Mouse (Mus musculus) kidney, adult 11 months (tissue): ENCODE results near the gene Pogz.

ENCODE experiments used
- DNase-seq: peaks from one replicate; pipeline ENCODE4 v3.0.0; 2022

Gene Pogz

GRCm38 (mm10) chr3:94837183-94837890, at the start of gene Pogz:
Gene Pogz (plus strand): TSS chr3:94837567.
- peak; percentile 96 for DNase-seq

DNA sequence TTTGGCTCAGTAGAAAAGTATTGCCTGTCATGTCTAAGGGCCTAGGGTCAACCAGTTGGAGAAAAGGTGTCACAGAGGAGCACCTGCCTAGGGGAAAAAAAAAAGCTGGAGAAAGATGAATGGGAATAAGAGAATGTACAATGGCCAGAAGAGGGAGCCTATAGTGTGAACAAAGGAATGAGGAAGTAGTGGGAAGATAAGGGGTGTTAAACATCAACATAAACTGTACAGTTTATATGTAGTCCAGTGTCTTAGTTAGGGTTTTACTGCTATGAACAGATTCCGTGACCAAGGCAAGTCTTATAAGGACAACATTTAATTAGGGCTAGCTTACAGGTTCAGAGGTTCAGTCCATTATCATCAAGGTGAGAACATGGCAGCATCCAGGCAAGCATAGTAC, 48.3 kb upstream of the Pogz start:
- no peak for DNase-seq

DNA sequence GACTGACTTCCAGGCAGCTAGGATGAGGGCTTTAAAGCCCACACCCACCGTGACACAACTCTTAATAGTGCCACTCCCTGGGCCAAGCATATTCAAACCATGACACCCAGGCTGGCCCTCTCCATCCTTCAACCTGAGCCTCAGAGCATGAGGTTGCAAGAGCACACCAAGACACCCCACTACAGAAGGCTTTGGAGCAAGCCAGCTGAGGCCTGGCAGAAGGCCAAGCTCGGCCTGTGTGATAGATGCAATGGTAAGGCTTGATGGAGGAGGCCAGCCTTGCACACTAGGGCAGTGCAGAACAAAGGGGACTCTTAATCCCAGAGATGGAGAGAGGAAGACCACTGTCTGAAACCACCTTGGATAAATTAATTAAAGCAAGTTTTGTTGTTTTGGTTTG, 47.9 kb upstream of the Pogz start:
- DNase-seq: no peak

DNA sequence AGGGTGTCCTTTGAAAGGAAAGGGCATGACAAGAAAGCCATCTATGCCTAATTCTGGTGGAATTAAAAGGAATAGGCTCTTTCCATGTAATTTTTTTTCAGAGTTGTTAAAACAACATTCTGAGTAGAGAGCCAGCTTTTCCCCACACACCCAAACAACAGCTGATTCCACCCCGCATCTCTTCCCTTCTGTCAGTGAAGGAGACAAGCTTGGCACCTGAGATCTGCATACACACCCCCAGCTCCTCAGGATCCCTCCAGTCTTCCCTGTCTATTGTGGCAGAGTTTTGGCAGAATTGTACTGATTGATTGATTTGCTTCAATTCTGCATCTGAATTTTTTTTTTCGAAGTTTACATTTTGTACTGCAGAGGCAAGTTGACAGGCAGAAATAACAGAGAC, 45.1 kb upstream of the Pogz start:
- no peak for DNase-seq

GRCm38 (mm10) chr3:94793672-94794071, 43.7 kb upstream of the Pogz start:
- DNase-seq: no peak

GRCm38 (mm10) chr3:94794359-94794758, 43.0 kb upstream of the Pogz start:
- DNase-seq: no peak

DNA sequence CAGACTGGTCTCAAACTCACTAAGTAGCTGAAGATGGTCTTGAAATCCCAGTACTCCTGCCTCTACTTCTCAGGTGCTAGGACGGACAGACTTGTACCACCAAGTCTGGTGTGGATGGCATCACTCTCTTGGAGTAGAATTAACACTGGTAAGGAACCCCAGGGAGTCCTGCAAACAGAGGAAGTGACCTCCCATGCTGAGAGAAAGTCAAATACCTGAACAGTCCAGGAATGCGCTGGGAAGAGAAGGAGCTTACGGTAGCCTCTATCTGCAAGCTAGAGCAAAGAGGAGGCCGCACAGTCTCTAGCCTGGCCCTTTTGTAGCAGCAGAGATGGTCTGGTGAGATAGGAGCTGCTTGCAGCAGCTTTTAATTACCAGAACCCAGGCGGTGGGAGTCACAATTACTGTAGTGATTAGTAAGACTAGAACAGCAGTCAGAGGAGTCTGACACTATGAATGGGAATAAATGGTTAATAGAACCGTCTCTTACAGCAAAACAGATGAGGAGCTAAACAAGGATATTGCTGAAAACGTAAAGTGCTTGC, 41.7 kb upstream of the Pogz start:
- DNase-seq: no peak

- no peak for DNase-seq
These were observed 41.2 kb upstream of the Pogz start for GRCm38 (mm10) chr3:94796181-94796580.

DNA sequence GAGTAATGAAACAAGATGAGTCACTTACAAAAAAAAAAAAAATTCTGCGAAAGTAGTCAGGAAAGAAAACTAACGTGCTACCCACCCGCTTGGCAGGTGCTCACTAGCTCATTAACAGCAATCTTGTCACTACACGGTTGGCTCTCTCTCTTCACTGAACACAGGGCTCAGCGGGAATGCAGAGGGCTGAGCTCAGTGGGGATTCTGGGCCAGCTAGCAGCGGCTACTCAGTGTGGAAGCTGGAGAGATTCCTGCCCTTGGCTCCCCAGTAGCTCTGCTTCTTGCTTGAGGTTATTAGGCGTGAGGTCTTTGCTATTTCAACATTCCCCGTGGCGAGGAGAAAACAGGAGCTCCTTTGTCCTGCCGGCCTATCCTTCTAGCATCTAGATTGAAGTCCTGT, 33.2 kb upstream of the Pogz start:
- DNase-seq: no peak

DNA sequence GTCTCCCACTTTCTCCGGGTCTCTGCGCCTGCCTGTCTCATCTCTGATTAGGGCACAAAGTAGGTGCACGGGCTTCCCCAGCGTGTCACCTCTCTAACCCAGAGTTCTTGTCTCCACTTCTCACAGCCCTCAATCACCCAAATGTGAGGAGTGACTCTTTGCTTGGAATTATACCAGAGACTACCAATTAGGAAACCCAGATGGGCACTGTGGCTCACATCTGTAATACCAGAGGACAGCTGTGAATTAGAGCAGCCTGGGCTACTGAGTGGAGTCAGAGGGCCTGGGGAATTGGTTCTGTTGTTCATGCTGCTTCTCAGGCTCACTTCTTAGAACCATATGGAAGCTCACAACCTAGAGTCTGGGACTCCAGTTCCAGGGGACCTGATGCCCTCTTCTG, 32.4 kb upstream of the Pogz start:
- DNase-seq: no peak

DNA sequence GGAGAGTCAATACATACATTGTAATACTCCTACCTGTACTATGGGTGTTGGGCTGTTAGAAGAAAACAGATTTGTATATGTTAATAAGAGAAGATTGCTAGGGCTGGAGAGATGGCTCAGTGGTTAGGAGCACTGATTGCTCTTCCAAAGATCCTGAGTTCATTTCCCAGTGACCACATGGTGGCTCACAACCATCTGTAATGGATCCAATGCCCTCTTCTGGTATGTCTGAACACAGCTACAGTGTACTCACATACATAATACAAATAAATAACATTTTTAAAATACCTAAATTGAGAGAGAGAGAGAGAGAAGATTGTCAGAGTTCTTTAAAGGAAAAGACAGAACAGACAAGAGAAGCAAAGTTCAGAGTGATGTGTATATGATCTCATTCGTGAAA, 29.1 kb upstream of the Pogz start:
- DNase-seq: no peak

- DNase-seq: peak; percentile 35
These were observed 25.7 kb upstream of the Pogz start for GRCm38 (mm10) chr3:94811628-94812027.

- DNase-seq: no peak
These were observed 23.7 kb upstream of the Pogz start for GRCm38 (mm10) chr3:94813651-94814050.

DNA sequence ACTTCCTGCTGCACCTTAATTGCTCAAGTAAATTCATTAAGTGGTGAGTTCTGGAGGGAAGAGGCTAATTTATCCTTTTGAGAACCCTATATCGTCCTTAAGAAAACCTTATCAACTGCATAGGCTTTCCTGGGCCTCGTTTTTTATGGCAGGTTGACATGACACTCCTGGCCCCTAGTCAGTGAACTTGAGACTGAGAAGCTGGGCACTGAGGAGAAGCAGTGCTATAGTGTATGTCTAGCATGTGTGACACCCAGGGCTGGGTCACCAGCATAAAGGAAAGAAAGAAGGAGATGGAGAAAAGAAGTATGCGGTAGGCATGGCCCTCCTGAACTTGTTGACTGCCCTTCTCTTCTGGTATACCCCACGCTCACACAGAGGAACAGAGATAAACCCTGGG, 23.3 kb upstream of the Pogz start:
- DNase-seq: no peak

GRCm38 (mm10) chr3:94814663-94815062, 22.7 kb upstream of the Pogz start:
- no peak for DNase-seq

DNA sequence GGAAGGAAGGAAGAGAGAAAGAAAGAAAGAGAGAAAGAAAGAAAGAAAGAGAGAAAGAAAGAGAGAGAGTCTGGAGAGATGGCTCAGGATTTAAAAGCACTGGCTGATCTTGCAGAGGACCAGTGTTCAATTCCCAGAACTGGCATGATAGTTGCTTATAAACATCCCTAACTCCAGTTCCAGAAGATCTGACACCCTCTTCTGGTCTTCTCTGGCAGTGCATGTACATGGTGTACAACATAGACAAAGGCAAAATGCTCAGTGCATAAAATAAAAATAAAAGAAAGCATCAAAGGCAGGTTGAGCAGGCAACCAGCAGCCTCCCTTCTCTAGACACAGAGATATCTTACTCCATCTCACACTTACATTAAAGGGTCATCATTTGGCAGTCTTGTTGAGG, 21.8 kb upstream of the Pogz start:
- DNase-seq: no peak

DNA sequence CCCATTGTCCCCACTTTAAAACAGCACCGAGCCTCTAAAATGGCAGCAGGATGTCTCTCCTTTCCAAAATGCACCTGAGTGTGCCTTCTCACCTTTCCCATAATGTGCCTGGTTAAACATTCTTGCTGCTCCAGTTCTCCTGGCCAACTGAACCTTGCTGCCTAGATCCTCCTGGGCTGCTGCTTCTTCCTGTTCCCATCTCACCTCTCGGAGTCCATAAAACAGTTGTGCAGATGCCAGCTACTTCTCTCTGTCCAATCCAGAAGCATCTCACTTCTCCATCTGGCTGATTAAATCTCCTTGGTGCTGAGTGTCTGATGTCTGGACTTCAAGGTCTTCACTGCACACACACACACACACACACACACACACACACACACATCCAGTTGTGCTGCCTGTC, 19.6 kb upstream of the Pogz start:
- DNase-seq: peak; percentile 68

GRCm38 (mm10) chr3:94819452-94820425, 17.6 kb upstream of the Pogz start:
- peak; percentile 15 for DNase-seq

DNA sequence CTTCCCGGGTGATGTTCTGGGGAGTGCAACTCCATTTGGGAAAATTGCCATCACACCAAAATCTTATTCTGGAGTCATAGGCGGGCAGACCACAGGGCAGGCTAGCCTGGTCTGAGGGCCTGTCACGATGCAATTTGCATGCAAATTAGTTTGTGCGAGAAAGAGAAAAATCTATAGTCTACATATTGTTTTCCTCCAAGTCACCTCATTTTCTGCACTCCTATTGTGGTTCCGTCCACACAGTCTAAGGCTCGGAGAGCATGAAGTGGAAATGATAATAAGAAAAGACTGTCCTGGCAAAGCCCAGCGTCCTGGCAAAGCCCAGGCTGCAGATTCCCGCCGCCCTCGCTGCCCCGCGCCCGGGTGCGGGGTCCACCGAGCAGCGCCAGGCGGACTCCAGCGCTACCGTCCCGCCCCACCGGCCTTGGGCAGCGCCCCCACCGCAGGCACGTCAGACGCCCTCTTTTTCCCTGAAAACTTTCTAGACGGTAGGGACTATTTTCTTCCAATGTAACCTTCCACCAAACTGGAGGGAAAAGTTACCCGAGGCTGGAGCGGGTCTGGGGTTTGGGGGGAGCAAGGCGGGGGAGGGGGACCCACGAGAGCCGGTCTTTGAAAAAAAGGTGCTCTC, 16.2 kb upstream of the Pogz start:
- DNase-seq: peak; percentile 25

DNA sequence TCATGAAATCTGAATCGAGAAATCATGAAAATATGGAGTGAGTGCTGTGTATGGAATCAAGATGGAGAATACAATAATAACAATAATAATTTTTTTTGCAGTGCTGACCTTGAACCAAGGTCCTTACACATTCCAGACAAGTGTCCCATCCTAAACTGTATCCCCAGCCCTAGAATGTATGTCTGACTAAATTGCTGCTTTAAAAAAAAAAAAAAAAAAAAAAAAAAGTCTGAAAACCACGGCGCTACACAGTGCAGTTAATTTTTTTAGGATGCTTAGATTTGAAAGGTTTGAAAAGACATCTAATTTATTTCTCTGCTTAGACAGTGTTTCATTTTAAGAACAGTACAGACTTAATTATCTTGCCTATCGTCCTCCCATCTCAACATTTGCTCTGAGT, 15.3 kb upstream of the Pogz start:
- DNase-seq: no peak

DNA sequence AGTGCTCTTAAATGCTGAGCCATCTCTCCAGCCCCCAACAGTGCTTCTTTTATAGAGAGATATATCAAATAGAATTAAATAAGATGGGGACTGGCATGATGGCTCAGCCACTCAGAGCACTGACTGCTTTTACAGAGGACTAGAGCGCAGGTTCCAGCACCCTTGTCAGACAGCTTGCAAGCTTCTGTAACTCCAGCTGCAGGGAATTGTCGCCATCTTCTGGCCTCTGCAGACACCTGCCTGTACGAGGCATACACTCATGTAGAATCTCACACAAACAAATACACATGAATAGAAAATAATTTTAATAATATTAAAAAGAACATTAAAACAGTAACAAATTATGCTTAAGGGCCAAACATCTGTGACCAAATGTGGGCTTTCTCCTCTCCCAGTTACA, 13.3 kb upstream of the Pogz start:
- DNase-seq: no peak

DNA sequence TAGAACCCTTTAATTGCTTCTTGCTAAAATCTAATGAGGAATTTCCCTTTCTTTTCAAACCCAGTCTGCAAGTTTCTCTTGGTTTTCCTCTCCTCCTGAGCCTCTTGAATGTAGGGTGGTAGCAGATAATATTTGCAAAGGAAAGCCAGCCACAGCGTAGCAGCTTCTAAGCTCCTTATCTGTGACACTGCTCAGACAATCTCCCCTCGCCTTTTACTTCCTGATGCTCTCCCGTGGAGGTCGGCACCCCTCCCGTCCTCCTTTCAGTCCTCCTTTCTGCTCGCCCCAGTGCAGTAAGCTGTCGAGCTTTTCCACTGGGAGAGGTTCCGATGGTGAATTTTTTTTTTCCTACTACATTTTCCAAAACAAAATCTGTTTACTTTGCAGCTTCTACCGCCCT, 5.3 kb upstream of the Pogz start:
- DNase-seq: no peak

GRCm38 (mm10) chr3:94832701-94833100, 4.7 kb upstream of the Pogz start:
- DNase-seq: peak; percentile 59
